Mouse (Mus musculus) megakaryocyte, embryonic 14.5 days (primary cell): ENCODE measurements at regions not wholly inside any gene's neighbourhood (a gene's known extent, or its start where the extent isn't known, plus 50 kb on each side); places are given as distances from the start of the nearest gene placed in this dataset.

Experiments
- H3K27me3 ChIP-seq: replicated peaks from 2 replicates; pipeline ENCODE3; 2012; ENCODE audit warnings: inconsistent platforms
- H3K36me3 ChIP-seq: replicated peaks from 2 replicates; pipeline ENCODE3; 2012; ENCODE audit warnings: low read length, inconsistent platforms, mixed read lengths
- H3K4me1 ChIP-seq: 2 replicates; pipeline ENCODE4 v1.6.1; 2012; ENCODE audit warnings: inconsistent platforms
- H3K4me3 ChIP-seq: replicated peaks from 2 replicates; pipeline ENCODE3; 2012; ENCODE audit warnings: moderate library complexity, mild to moderate bottlenecking, inconsistent platforms
- H3K9me3 ChIP-seq: 2 replicates; pipeline ENCODE4 v1.6.1; 2012; ENCODE audit warnings: inconsistent platforms
- FLI1 ChIP-seq: IDR thresholded peaks from 2 replicates; pipeline ENCODE4 v1.6.1; 2012; ENCODE audit warnings: low read length, inconsistent platforms, mixed read lengths
- GATA1 ChIP-seq: IDR thresholded peaks from 3 replicates; pipeline ENCODE4 v1.6.1; 2012; ENCODE audit warnings: mixed read lengths, low read length, inconsistent platforms, borderline replicate concordance

DNA sequence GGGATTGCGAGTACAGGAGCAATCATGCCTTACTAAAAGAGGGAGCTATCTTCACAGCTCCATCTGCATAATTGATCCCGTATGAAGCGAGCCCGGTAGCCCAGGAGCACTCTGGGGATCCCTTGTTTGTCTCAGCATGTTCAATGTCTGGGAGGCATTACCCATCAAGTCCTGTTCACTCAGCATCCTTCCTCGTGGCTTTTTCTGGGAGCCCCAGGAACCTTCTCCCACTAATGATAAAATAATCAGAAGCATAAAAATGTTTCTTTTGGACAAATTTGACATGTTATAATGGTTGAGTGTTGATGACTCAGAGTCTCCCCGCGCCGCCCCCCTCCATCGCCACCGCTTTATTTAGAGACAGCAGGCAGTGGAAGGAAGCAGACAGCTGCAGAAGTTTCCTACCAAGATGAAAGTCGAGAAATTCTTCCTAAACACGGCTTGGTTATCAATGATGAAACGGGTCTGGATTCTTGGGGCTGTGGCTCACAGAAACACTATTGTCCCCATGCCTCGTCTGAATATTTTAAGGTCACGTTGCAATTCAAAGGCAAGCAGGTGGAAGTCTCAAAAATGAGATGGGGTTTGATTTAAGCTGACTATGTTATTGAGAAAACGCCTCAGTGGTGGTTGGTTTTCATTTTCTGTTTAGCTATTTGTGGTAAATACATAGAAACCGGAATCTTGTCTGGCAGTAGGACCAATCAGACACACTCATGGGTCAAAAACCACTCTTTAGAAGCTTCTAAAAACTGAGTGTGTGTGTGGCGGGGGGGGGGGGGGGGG is 289.9 kb upstream of the Gm765 start:
- H3K27me3 ChIP-seq = no peaks in the 10 kb centered on the region
- peak overlapping the region; percentile 72 for H3K4me3 ChIP-seq
- H3K4me1 ChIP-seq = peaks cover 23% of the 10 kb centered on the region
- no peaks in the 10 kb centered on the region for H3K36me3 ChIP-seq
- TF ChIP-seq GATA1 (no peak), FLI1 (no peak)
- H3K9me3 ChIP-seq = no peaks in the 10 kb centered on the region

DNA sequence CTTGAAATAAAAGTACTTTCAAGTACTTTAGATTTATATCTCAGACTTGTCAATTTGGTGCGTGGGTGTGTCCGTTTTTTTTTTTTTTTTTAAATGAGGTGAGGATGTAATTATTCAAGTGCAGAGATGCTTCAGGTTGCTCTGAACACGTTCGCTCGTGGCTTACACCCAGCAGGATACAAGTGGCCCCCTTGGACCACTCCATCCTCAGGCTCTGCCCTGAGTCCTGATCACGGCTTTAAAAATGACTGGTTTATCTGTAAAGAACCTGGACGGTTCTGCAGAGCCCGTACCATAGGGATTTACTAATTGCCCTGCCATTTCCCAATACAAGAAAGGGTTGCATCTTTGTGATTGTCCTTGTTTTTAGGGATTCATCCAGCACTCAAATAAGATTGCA is 288.7 kb upstream of the Gm765 start:
- Histone ChIP-seq H3K4me3 (no peak overlapping the region), H3K27me3 (no peaks in the 10 kb centered on the region), H3K4me1 (peaks cover 23% of the 10 kb centered on the region), H3K9me3 (no peaks in the 10 kb centered on the region), H3K36me3 (no peaks in the 10 kb centered on the region)
- TF ChIP-seq GATA1 = no peak
- no peak for TF ChIP-seq FLI1

GRCm38 (mm10) chr6:98629646-98630045 is 287.1 kb upstream of the Gm765 start:
- H3K27me3 ChIP-seq = no peaks in the 10 kb centered on the region
- TF ChIP-seq GATA1 (no peak), FLI1 (no peak)

DNA sequence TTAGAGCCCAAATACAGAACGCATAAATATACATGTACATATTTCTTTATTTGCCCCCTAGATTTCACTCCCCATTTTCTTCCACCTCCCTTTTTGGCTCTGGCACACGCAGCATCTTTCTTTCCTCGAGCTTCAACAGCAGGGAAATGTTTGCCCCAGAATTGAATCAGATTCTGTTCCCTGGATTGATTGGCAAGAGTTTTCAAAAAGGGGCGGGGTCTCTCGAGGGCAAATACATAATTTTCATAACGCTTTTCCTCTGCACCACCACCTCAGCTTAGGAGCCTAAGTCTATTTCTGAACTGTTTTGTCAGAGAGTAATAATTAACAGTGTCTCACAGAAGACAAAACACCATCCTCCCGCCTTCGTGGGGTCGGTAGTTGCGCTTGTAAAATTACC is 283.9 kb upstream of the Gm765 start:
- Histone ChIP-seq H3K9me3 (no peaks in the 10 kb centered on the region), H3K4me3 (no peak overlapping the region), H3K4me1 (peaks cover 24% of the 10 kb centered on the region), H3K36me3 (no peaks in the 10 kb centered on the region), H3K27me3 (no peaks in the 10 kb centered on the region)
- TF ChIP-seq FLI1 (no peak), GATA1 (no peak)

More at GRCm38 (mm10) chr6:98629646-98630045, 287.1 kb upstream of the Gm765 start:
- H3K4me1 ChIP-seq = peaks cover 27% of the 10 kb centered on the region
- no peaks in the 10 kb centered on the region for H3K36me3 ChIP-seq
- no peaks in the 10 kb centered on the region for H3K9me3 ChIP-seq
- H3K4me3 ChIP-seq = no peak overlapping the region

- H3K27me3 ChIP-seq = no peaks in the 10 kb centered on the region
- H3K4me1 ChIP-seq = peaks cover 13% of the 10 kb centered on the region; the same call in 1 of the 2 replicates
- H3K36me3 ChIP-seq = no peaks in the 10 kb centered on the region
- no peak for TF ChIP-seq FLI1
- no peak for TF ChIP-seq GATA1
- no peaks in the 10 kb centered on the region for H3K9me3 ChIP-seq
- H3K4me3 ChIP-seq = no peak overlapping the region
These were observed 278.3 kb upstream of the Gm765 start for GRCm38 (mm10) chr6:98620886-98621285.

DNA sequence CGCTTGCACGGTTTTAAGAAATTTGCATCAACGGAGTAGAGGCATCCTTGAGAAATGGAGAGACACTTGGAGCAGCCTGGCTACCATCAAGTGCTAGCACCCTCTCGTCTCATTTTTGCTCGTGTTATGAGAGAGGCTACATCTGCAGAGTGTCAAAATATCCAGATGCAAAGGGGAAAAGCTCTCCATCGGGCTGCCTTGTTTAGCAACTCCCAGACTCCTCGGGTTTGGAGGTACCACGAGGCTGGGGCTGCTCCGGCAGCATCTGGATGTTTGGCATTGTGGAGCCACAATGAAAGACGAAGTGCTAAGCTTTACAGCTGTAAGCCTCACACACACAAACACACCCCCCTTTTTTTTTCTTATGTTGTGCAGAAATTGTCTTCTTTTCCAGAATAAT is 270.5 kb upstream of the Gm765 start:
- H3K27me3 ChIP-seq = no peaks in the 10 kb centered on the region
- no peaks in the 10 kb centered on the region for H3K9me3 ChIP-seq
- TF ChIP-seq GATA1 (no peak), FLI1 (no peak)
- no peak overlapping the region for H3K4me3 ChIP-seq
- no peaks in the 10 kb centered on the region for H3K36me3 ChIP-seq
- peaks cover 53% of the 10 kb centered on the region for H3K4me1 ChIP-seq

- TF ChIP-seq GATA1 (no peak), FLI1 (no peak)
- no peaks in the 10 kb centered on the region for H3K27me3 ChIP-seq
- H3K9me3 ChIP-seq = no peaks in the 10 kb centered on the region
- peaks cover 45% of the 10 kb centered on the region for H3K4me1 ChIP-seq
- H3K4me3 ChIP-seq = no peak overlapping the region
- no peaks in the 10 kb centered on the region for H3K36me3 ChIP-seq
These were observed 266.6 kb upstream of the Gm765 start for GRCm38 (mm10) chr6:98609133-98609532.

DNA sequence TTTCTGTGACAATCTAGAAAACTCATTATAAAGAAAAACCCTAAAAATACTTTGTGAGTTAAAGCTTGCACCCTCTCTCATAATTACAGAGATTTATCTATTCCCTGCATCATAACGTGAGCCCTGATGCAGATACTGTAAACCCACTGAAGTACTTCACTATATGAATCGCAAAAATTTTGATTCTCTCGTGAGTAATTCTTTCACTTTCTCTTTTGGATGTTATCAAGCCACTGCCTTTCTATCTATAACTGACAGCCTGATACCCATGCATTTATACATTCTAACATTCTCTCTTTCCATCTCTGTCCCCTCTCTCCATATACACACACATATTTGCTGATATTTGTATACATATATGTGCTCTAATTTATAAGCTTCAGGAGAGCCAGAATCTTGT is 264.1 kb upstream of the Gm765 start:
- TF ChIP-seq FLI1 (no peak), GATA1 (no peak)
- peaks cover 3% of the 10 kb centered on the region; the same call in 1 of the 2 replicates for H3K9me3 ChIP-seq
- no peaks in the 10 kb centered on the region for H3K27me3 ChIP-seq
- H3K4me3 ChIP-seq = no peak overlapping the region
- H3K4me1 ChIP-seq = peaks cover 34% of the 10 kb centered on the region
- H3K36me3 ChIP-seq = peaks cover 2% of the 10 kb centered on the region

GRCm38 (mm10) chr6:98597612-98598011 is 255.1 kb upstream of the Gm765 start:
- no peaks in the 10 kb centered on the region for H3K4me1 ChIP-seq
- H3K9me3 ChIP-seq = peaks cover 3% of the 10 kb centered on the region; the same call in 1 of the 2 replicates
- no peaks in the 10 kb centered on the region for H3K27me3 ChIP-seq
- TF ChIP-seq GATA1 (no peak), FLI1 (no peak)
- no peak overlapping the region for H3K4me3 ChIP-seq
- peaks cover 2% of the 10 kb centered on the region for H3K36me3 ChIP-seq

GRCm38 (mm10) chr6:98590989-98591388 is 248.4 kb upstream of the Gm765 start:
- Histone ChIP-seq H3K27me3 (no peaks in the 10 kb centered on the region), H3K4me3 (no peak overlapping the region), H3K9me3 (no peaks in the 10 kb centered on the region), H3K36me3 (no peaks in the 10 kb centered on the region), H3K4me1 (peaks cover 5% of the 10 kb centered on the region)
- TF ChIP-seq FLI1 (no peak), GATA1 (no peak)

DNA sequence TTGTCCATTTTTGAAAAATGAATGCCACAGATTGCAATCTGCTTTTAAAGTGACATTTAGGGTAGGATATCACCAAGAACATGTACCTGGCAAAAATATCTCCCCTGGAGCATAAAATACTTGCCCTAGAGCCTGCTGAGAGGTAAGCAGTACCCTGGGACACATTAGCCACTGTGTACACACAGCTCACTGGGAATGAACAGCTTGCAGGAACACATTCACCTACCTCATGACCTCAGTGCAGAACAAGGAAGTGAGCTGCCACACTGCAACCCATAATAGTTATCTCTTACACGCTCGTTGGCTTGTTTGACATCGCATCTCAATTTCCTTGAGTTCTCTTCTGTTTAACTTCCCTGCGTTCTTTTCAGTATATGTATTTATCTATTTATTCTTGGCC is 246.4 kb upstream of the Gm765 start:
- peak overlapping the region; percentile 33 for H3K4me3 ChIP-seq
- no peak for TF ChIP-seq GATA1
- H3K36me3 ChIP-seq = no peaks in the 10 kb centered on the region
- peaks cover 5% of the 10 kb centered on the region for H3K4me1 ChIP-seq
- no peaks in the 10 kb centered on the region for H3K27me3 ChIP-seq
- no peaks in the 10 kb centered on the region for H3K9me3 ChIP-seq
